Mouse (Mus musculus) E14TG2a.4 (cell line): Measurements from ENCODE around the gene Wwp2.
A peak's percentile ranks its signal among the peaks of the same experiment; 100 is the strongest.

ENCODE experiments used
- H3K27me3 ChIP-seq: 2 replicates; pipeline ENCODE4 v1.6.1; 2014; ENCODE audit warnings: low read length, control low read depth; ENCODE audit not compliant: insufficient read depth
- H3K36me3 ChIP-seq: 2 replicates; pipeline ENCODE4 v1.6.1; 2014; ENCODE audit warnings: low read length, control low read depth; ENCODE audit not compliant: insufficient read depth
- H3K4me1 ChIP-seq: replicated peaks from 2 replicates; pipeline ENCODE4 v1.6.1; 2014; ENCODE audit warnings: low read depth, low read length, control low read depth
- H3K4me3 ChIP-seq: replicated peaks from 2 replicates; pipeline ENCODE4 v1.5.1; 2014; ENCODE audit warnings: mild to moderate bottlenecking, low read length
- H3K9me3 ChIP-seq: 2 replicates; pipeline ENCODE4 v1.6.1; 2014; ENCODE audit warnings: low read length, control low read depth
- CTCF ChIP-seq: conservative IDR thresholded peaks from 2 replicates; pipeline ENCODE4 v1.5.1; 2014; ENCODE audit warnings: low read length
- NANOG ChIP-seq: IDR thresholded peaks from 2 replicates; pipeline ENCODE4 v1.6.1; 2014; ENCODE audit warnings: borderline replicate concordance, low read length, mixed read lengths
- POU5F1 ChIP-seq: IDR thresholded peaks from 2 replicates; pipeline ENCODE4 v1.6.1; 2014; ENCODE audit warnings: low read length, borderline replicate concordance

The Wwp2 gene

DNA sequence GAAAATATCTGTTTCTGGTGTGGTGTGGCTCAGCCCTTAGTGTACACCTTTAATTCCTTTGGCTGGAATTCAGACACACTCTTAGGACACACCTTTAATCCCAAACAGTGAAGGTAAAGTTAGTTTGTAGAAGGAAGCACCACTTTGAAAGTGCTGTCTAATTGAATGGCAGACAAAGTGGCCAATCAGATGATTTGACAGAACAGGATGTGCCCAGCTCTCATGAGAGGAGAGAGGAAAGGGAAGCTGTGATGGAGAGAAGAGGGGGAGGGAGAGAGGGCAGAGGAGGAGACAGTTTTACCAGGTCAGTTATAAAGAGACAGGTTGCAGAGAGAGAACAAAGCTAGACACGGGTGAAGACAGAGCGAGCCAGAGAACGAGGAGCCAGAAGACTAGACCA lies 138.6 kb downstream of the Wwp2 start:
- Histone ChIP-seq H3K27me3 (no peaks in the 10 kb centered on the region), H3K4me3 (no peak overlapping the region), H3K4me1 (peaks cover 50% of the 10 kb centered on the region), H3K9me3 (no peaks in the 10 kb centered on the region), H3K36me3 (peaks cover 25% of the 10 kb centered on the region)
- TF ChIP-seq NANOG, result no peak
- TF ChIP-seq POU5F1, result no peak
- no peak for TF ChIP-seq CTCF

DNA sequence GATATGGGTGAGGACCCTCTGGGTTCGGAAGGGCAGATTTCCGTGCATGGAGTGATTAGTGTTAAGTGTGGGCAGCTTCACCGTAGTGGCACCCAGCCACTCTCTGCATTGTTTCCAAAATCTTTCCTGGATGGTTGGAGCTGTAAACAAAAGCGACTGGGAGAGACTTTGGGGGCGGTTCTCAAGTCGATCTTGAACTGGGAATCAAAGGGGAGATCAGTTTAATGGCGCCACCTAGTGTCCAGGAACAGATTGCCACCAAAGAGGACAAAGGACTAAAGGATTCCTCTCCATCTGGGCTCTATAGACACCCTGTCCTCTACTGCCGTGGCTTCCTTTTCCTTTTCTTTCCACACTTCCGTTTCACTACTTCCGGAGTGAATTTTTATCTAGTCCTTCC lies 140.5 kb downstream of the Wwp2 start:
- Histone ChIP-seq H3K4me1 (peaks cover 67% of the 10 kb centered on the region), H3K27me3 (no peaks in the 10 kb centered on the region), H3K9me3 (no peaks in the 10 kb centered on the region), H3K36me3 (peaks cover 44% of the 10 kb centered on the region), H3K4me3 (no peak overlapping the region)
- TF ChIP-seq NANOG, result no peak
- peak; percentile 86 for TF ChIP-seq CTCF
- no peak for TF ChIP-seq POU5F1

GRCm38 (mm10) chr8:107577640-107578039 lies 141.5 kb downstream of the Wwp2 start:
- peaks cover 54% of the 10 kb centered on the region for H3K36me3 ChIP-seq
- TF ChIP-seq CTCF (no peak), NANOG (no peak), POU5F1 (no peak)
- no peaks in the 10 kb centered on the region for H3K27me3 ChIP-seq
- no peak overlapping the region for H3K4me3 ChIP-seq
- H3K9me3 ChIP-seq, result no peaks in the 10 kb centered on the region
- H3K4me1 ChIP-seq, result peaks cover 76% of the 10 kb centered on the region

DNA sequence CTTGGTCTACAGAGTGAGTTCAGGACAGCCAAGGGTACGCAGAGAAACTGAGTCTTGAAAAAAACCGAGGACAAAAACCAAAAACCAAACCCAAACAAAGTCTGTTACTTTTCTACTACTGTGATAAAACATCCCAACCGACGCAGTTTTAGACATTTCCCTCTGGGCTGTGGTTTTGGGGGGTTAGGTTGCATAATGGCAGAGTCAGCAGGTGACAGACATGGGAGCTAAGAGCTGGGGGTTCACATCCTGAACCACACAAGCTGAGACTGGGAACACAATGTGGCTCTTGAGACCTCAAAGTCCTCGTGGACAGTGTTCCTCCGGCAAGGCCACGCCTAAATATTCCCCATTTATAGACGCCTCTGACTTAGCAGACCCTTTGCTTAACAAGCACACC lies 142.0 kb downstream of the Wwp2 start:
- H3K4me3 ChIP-seq, result no peak overlapping the region
- peaks cover 59% of the 10 kb centered on the region for H3K36me3 ChIP-seq
- no peaks in the 10 kb centered on the region for H3K9me3 ChIP-seq
- peaks cover 80% of the 10 kb centered on the region for H3K4me1 ChIP-seq
- TF ChIP-seq NANOG (no peak), CTCF (no peak), POU5F1 (no peak)
- no peaks in the 10 kb centered on the region for H3K27me3 ChIP-seq

GRCm38 (mm10) chr8:107578541-107578940 lies 142.4 kb downstream of the Wwp2 start:
- Histone ChIP-seq H3K9me3 (no peaks in the 10 kb centered on the region), H3K27me3 (no peaks in the 10 kb centered on the region), H3K4me1 (peaks cover 84% of the 10 kb centered on the region), H3K36me3 (peaks cover 63% of the 10 kb centered on the region), H3K4me3 (no peak overlapping the region)
- no peak for TF ChIP-seq CTCF
- no peak for TF ChIP-seq POU5F1
- no peak for TF ChIP-seq NANOG

DNA sequence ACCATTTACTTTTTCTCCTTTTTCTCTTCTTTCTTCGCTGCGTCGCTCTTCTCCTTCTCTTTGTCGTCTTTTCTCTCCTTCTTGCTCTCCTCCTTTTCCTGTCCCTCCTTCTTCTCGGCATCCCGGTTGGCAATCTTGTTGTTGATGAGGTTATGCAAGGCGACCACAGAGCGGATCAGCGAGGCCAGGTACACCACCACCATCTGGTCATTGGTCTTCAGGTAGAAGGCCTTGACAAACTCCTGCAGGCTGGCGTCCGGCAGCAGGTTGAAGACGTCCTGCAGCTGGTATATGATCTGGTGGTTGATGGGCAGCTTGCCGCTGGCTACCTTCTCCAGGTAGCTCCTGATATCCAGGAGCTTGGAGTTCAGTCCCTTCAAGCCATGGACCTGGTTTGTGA lies 144.7 kb downstream of the Wwp2 start:
- peaks cover 87% of the 10 kb centered on the region for H3K4me1 ChIP-seq

GRCm38 (mm10) chr8:107581536-107581935 lies 145.4 kb downstream of the Wwp2 start:
- Histone ChIP-seq H3K4me1 (peaks cover 87% of the 10 kb centered on the region), H3K9me3 (no peaks in the 10 kb centered on the region), H3K36me3 (peaks cover 93% of the 10 kb centered on the region), H3K27me3 (no peaks in the 10 kb centered on the region), H3K4me3 (no peak overlapping the region)
- TF ChIP-seq CTCF (no peak), NANOG (no peak), POU5F1 (no peak)

More for the DNA sequence above, 144.7 kb downstream of the Wwp2 start:
- Histone ChIP-seq H3K27me3 (no peaks in the 10 kb centered on the region), H3K4me3 (no peak overlapping the region), H3K36me3 (peaks cover 86% of the 10 kb centered on the region), H3K9me3 (no peaks in the 10 kb centered on the region)
- TF ChIP-seq NANOG (no peak), CTCF (no peak), POU5F1 (no peak)

- no peak overlapping the region for H3K4me3 ChIP-seq
- TF ChIP-seq CTCF, result no peak
- TF ChIP-seq NANOG, result no peak
- no peak for TF ChIP-seq POU5F1
- no peaks in the 10 kb centered on the region for H3K27me3 ChIP-seq
- peaks cover 89% of the 10 kb centered on the region for H3K4me1 ChIP-seq
- H3K36me3 ChIP-seq, result peaks cover 96% of the 10 kb centered on the region
- no peaks in the 10 kb centered on the region for H3K9me3 ChIP-seq
Measured at GRCm38 (mm10) chr8:107582136-107582535, 146.0 kb downstream of the Wwp2 start.

DNA sequence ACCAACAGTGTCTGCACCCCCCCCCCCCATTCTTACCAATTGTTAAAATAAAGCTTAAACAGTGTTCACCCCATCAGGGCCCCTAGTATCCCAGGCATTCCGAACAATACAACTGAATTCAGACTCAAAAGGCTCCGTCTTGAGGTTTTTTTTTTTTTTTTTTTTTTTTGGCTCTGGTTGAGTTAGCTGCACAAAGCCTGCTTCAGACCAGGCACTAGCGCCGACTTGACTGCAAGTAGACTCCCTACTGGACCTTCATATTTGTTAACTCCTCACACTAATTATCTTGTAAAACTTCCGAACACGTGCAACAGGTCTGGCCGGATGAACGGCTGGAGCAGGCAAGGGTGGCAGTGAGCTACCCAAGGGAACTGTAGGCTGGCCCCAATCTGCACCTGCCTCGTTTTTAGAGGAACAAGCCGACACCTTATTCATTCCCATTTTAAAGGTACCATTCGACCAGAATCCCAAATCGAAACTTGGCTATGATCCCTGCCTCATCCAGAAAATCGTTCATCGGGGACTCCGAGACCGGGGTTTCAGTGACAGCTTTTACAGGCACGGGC lies 151.3 kb downstream of the Wwp2 start:
- Histone ChIP-seq H3K4me1 (peaks cover 50% of the 10 kb centered on the region), H3K9me3 (no peaks in the 10 kb centered on the region), H3K36me3 (peaks cover 43% of the 10 kb centered on the region), H3K27me3 (no peaks in the 10 kb centered on the region), H3K4me3 (peak overlapping the region; percentile 98)
- TF ChIP-seq POU5F1 (no peak), NANOG (no peak), CTCF (no peak)
